Mouse (Mus musculus) intestine, embryonic 14.5 days (tissue): ENCODE data around the gene 1700017B05Rik. TPM values are rescaled to one million over a fixed set of nuclear protein-coding genes. Genes with fewer than 3 reads are reported as not detected.

Experiments
- ATAC-seq: fragments of 200-750 bp; cut with Nextera tagmentation; replicated peaks from 2 replicates; pipeline ENCODE4 v1.8.0; 2017; ENCODE audit warnings: low read depth, moderate number of reproducible peaks, moderate TSS enrichment, moderate library complexity; ENCODE audit not compliant: low FRiP score, low TSS enrichment
- DNase-seq: peaks from one replicate; pipeline ENCODE4 v3.0.0-alpha.2; 2018; ENCODE audit warnings: low spot score
- H3K27ac ChIP-seq: fragments of 300-500 bp; sonication (generic); 2 replicates; pipeline ENCODE4 v1.5.1; 2014; ENCODE audit warnings: low read depth, mild to moderate bottlenecking, control low read depth
- H3K27me3 ChIP-seq: fragments of 300-500 bp; sonication (generic); replicated peaks from 2 replicates; pipeline ENCODE4 v1.6.1; 2014; ENCODE audit warnings: low read length, control low read depth; ENCODE audit not compliant: control insufficient read depth, insufficient read depth
- H3K36me3 ChIP-seq: fragments of 300-500 bp; sonication (generic); 2 replicates; pipeline ENCODE4 v1.6.1; 2014; ENCODE audit warnings: low read length, control low read depth; ENCODE audit not compliant: control insufficient read depth, insufficient read depth
- H3K4me1 ChIP-seq: fragments of 300-500 bp; sonication (generic); replicated peaks from 2 replicates; pipeline ENCODE4 v1.6.1; 2014; ENCODE audit warnings: low read length, control low read depth, mixed read lengths; ENCODE audit not compliant: control insufficient read depth, insufficient read depth
- H3K4me2 ChIP-seq: fragments of 300-500 bp; sonication (generic); 2 replicates; pipeline ENCODE4 v1.6.1; 2014; ENCODE audit warnings: low read length
- H3K4me3 ChIP-seq: fragments of 300-500 bp; sonication (generic); 2 replicates; pipeline ENCODE4 v1.5.1; 2014; ENCODE audit warnings: low read depth, low read length, control low read depth, mixed read lengths
- H3K9ac ChIP-seq: fragments of 300-500 bp; sonication (generic); 2 replicates; pipeline ENCODE4 v1.6.1; 2014; ENCODE audit warnings: mild to moderate bottlenecking, low read length
- H3K9me3 ChIP-seq: fragments of 300-500 bp; sonication (generic); 2 replicates; pipeline ENCODE4 v1.6.1; 2016; ENCODE audit warnings: low read length, control low read depth; ENCODE audit not compliant: control insufficient read depth
- WGBS: fragments of 180-500 bp; shearing (Covaris S2); extraction: QIAGEN DNeasy Blood & Tissue Kit; methylation state at CpG from one replicate; pipeline ENCODE4 v1.1.7; 2014; 5-methylcytosine and 5-hydroxymethylcytosine counted together
- polyA plus RNA-seq: library from polyadenylated mRNA; unstranded; fragments of >200 nt; fragmentation: Nextera tagmentation; extraction: Ambion mirVana; gene quantifications from 2 replicates; pipeline ENCODE4 v1.2.1, GENCODE M21; 2014

The 1700017B05Rik gene
- polyA plus RNA-seq, 1 experiment from 2014 or later: 41.2 TPM

GRCm38 (mm10) chr9:57248030-57248942, 14.1 kb downstream of the 1700017B05Rik start:
- ATAC-seq (no peak), DNase-seq (no peak)
- Histone ChIP-seq H3K27me3 (no peaks in the 10 kb centered on the region), H3K36me3 (peaks cover 32% of the 10 kb centered on the region), H3K4me2 (no peak overlapping the region), H3K9me3 (no peaks in the 10 kb centered on the region), H3K4me1 (0 out of 2 replicates have a peak, but pooled peaks cover 5% of the 10 kb centered on the region), H3K4me3 (no peak overlapping the region), H3K9ac (no peak overlapping the region), H3K27ac (no peak overlapping the region)
- WGBS: 67% methylated on average over 7 of the region's 7 CpGs

- no peak for DNase-seq
- ATAC-seq: no peak
- no peaks in the 10 kb centered on the region for H3K9me3 ChIP-seq
- H3K27ac ChIP-seq: no peak overlapping the region
- no peak overlapping the region for H3K4me3 ChIP-seq
- H3K9ac ChIP-seq: no peak overlapping the region
- no peak overlapping the region for H3K4me2 ChIP-seq
- peaks cover 21% of the 10 kb centered on the region for H3K36me3 ChIP-seq
- H3K27me3 ChIP-seq: no peaks in the 10 kb centered on the region
- 44% methylated on average over 8 of the region's 8 CpGs for WGBS
- 0 out of 2 replicates have a peak, but pooled peaks cover 5% of the 10 kb centered on the region for H3K4me1 ChIP-seq
Observed at GRCm38 (mm10) chr9:57247201-57247671, 15.2 kb downstream of the 1700017B05Rik start.

GRCm38 (mm10) chr9:57246482-57246881, 15.9 kb downstream of the 1700017B05Rik start:
- peaks cover 14% of the 10 kb centered on the region; the same call in 1 of the 2 replicates for H3K36me3 ChIP-seq
- 89% methylated on average over 5 of the region's 5 CpGs for WGBS
- ATAC-seq: no peak

GRCm38 (mm10) chr9:57244106-57244685, 18.2 kb downstream of the 1700017B05Rik start:
- WGBS: 29% methylated on average over 7 of the region's 7 CpGs
- Histone ChIP-seq H3K4me3 (no peak overlapping the region), H3K27ac (no peak overlapping the region), H3K4me2 (no peak overlapping the region), H3K4me1 (0 out of 2 replicates have a peak, but pooled peaks cover 5% of the 10 kb centered on the region), H3K27me3 (no peaks in the 10 kb centered on the region), H3K36me3 (no peaks in the 10 kb centered on the region), H3K9me3 (no peaks in the 10 kb centered on the region), H3K9ac (no peak overlapping the region)
- no peak for DNase-seq
- ATAC-seq: no peak

More at GRCm38 (mm10) chr9:57246482-57246881, 15.9 kb downstream of the 1700017B05Rik start:
- DNase-seq: no peak
- 0 out of 2 replicates have a peak, but pooled peaks cover 5% of the 10 kb centered on the region for H3K4me1 ChIP-seq
- no peak overlapping the region for H3K4me2 ChIP-seq
- H3K9me3 ChIP-seq: no peaks in the 10 kb centered on the region
- no peak overlapping the region for H3K27ac ChIP-seq
- H3K27me3 ChIP-seq: no peaks in the 10 kb centered on the region
- no peak overlapping the region for H3K4me3 ChIP-seq
- no peak overlapping the region for H3K9ac ChIP-seq

- WGBS: 39% methylated on average over 5 of the region's 5 CpGs
Observed at GRCm38 (mm10) chr9:57242916-57243315, 19.5 kb downstream of the 1700017B05Rik start.

GRCm38 (mm10) chr9:57241111-57241510, 21.3 kb downstream of the 1700017B05Rik start:
- ATAC-seq (no peak), DNase-seq (no peak)
- H3K27ac ChIP-seq: no peak overlapping the region
- H3K9ac ChIP-seq: no peak overlapping the region
- no peaks in the 10 kb centered on the region for H3K9me3 ChIP-seq
- WGBS: 85% methylated on average over 5 of the region's 5 CpGs
- no peak overlapping the region for H3K4me2 ChIP-seq
- H3K27me3 ChIP-seq: no peaks in the 10 kb centered on the region
- no peak overlapping the region for H3K4me3 ChIP-seq
- H3K36me3 ChIP-seq: no peaks in the 10 kb centered on the region
- H3K4me1 ChIP-seq: no peaks in the 10 kb centered on the region

More at GRCm38 (mm10) chr9:57242916-57243315, 19.5 kb downstream of the 1700017B05Rik start:
- Histone ChIP-seq H3K4me1 (0 out of 2 replicates have a peak, but pooled peaks cover 5% of the 10 kb centered on the region), H3K4me2 (no peak overlapping the region), H3K9me3 (no peaks in the 10 kb centered on the region), H3K27ac (no peak overlapping the region), H3K27me3 (no peaks in the 10 kb centered on the region), H3K4me3 (no peak overlapping the region), H3K36me3 (no peaks in the 10 kb centered on the region), H3K9ac (no peak overlapping the region)
- ATAC-seq (no peak), DNase-seq (no peak)

GRCm38 (mm10) chr9:57238220-57238619, 24.2 kb downstream of the 1700017B05Rik start:
- 95% methylated on average over 2 of the region's 2 CpGs for WGBS
- Histone ChIP-seq H3K36me3 (no peaks in the 10 kb centered on the region), H3K27ac (no peak overlapping the region), H3K27me3 (no peaks in the 10 kb centered on the region), H3K9me3 (no peaks in the 10 kb centered on the region), H3K9ac (no peak overlapping the region), H3K4me2 (no peak overlapping the region), H3K4me3 (no peak overlapping the region), H3K4me1 (no peaks in the 10 kb centered on the region)
- DNase-seq (no peak), ATAC-seq (no peak)

- no peak overlapping the region for H3K27ac ChIP-seq
- 76% methylated on average over 5 of the region's 5 CpGs for WGBS
Observed at GRCm38 (mm10) chr9:57237705-57238104, 24.7 kb downstream of the 1700017B05Rik start.

More at GRCm38 (mm10) chr9:57237705-57238104, 24.7 kb downstream of the 1700017B05Rik start:
- no peaks in the 10 kb centered on the region for H3K27me3 ChIP-seq
- H3K4me3 ChIP-seq: no peak overlapping the region
- no peak overlapping the region for H3K4me2 ChIP-seq
- no peak for ATAC-seq
- H3K36me3 ChIP-seq: no peaks in the 10 kb centered on the region
- DNase-seq: no peak
- H3K4me1 ChIP-seq: no peaks in the 10 kb centered on the region
- no peaks in the 10 kb centered on the region for H3K9me3 ChIP-seq
- no peak overlapping the region for H3K9ac ChIP-seq
